Mouse (Mus musculus) R1 (cell line): ENCODE results near the gene Tspan17.
"Not testable (repeated sequence)": the region's sequence is repeated elsewhere in the genome, so short reads cannot be mapped to it uniquely, and the experiment has no call there.

Source experiments
- DNase-seq: peaks from one replicate; pipeline ENCODE4 v3.0.0-alpha.2; 2018; ENCODE audit warnings: low read depth, low spot score

Tspan17 gene

DNA sequence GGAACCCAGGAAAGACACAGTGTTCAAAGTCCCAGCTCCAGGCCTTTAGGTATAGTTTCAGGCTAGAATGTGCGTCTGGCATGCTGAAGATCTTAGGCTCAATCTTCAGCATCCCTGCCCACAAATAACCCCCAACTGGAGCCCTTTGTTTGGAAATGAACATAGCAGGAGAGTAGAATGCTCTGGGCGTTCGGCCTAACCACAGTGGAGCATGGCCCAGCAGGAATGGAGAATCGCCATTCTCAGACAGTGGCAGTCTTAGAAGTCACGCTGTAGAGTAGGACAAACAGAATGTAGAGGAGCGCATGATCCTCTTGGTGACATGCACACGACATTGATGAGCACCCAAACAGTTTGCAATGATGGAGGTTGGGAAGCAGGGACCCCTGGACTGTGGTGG is 28.3 kb upstream of the Tspan17 start:
- DNase-seq = no peak

DNA sequence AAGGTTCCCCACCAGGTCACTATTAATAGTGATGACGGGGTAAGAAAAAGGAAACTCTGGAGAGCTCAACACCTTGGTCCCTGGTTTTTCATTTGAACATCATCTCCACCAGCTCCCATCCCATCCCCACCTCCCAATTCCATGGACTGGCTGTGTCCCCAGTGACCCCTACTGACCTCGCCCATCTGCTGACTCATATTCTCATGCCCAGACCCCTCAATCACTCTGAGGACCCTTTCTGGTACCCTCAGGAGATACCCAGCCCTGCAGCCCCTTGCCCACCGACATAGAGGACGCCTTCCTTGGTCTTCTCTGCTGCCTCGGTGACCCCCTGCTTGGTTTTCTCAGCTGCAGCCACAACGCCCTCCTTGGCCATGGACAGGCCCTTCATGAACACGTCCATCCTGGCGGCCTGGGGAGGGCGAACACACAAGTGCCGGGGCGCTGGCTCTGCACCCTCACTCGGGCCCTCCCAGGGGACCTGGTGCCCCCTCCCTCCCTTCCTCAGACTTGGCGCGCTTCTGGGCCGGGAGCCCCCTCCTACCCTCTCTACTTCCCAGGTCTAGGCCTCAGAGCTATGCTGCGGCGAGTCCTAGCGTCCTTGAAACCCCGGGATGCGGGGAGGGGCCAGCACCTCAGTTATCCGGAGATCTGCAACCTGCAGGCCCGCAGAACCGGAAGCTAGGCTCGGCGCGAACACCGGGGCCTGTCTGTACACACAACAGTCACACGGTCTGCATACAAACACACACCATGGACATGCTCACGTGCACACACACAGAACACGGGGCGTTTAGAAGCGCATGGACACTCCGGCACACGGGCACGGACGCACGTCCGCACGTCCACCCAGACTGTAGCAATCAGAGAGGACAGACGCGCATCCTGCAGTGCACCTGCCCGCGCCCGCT is 23.6 kb upstream of the Tspan17 start:
- peak; percentile 31 for DNase-seq

DNA sequence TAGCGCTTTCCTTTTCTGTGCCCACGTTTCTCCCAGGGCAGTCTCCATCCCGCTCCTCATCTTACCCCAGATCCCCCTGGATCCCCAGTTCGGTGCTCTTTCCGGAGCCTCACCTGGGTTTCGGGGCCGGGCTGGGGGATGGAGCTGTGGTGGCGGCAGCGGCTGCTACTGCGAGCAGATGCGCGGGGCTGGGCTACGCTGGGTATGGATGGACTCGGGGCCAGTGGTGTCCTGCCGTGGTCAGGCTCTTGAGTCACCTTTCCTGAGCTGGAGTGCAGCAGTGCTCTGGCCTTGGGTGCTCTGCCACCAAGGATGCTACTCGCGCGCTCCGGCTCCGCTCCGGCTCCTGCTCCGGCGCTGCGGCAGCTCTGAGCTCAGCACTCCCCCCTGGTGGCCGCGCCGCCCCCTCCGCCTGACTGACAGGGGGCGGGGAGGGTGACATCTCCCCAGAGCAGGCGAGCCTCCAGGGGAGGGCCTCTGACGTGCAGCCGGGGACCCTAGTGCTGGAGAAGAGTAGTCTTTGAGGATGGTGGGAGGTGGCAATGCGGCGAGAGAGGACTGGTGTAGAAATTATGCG is 22.9 kb upstream of the Tspan17 start, which contains the start of gene Sncb:
Gene Sncb (minus strand): TSS at position 404 of the 577 bp plus-strand sequence.
- DNase-seq = peak; percentile 83

DNA sequence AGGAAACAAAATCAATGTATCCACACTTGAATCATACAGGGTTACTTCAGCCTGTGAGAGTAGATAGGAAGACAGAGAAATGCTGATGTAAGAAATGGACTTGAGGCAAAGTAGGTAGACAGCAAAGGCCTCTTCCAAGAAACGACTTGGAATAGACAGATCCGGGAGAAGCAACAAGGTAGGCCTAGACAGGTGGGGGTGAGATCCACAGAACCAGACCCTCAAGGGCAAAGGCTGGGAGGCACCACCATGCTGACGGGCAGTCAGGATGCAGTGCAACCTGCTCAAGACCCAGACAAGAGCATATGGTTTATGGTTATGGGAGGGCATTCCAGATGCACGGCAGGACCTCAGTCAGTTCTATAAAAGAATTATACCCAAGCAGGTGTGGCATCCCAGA is 22.2 kb upstream of the Tspan17 start:
- DNase-seq = no peak

DNA sequence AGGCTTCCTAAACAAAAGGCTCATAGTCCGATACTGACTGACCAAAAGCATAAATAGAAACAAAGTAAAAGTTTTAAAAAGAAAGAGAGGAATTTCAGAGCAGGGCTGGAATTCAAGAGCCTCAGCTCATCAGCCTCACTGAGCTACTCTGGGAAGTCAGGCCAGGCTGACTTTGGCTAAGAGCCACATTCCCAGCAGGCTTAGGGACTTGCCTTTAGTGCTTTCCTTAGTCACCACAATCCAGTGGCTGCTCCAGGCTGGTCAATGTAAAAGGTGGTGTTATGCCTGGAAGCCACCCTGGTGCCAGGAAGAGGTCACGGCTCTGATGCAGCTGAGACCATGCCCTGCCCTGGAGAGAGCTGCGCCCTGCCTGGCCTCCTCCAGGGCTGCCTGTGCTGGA is 8.6 kb upstream of the Tspan17 start:
- no peak for DNase-seq

DNA sequence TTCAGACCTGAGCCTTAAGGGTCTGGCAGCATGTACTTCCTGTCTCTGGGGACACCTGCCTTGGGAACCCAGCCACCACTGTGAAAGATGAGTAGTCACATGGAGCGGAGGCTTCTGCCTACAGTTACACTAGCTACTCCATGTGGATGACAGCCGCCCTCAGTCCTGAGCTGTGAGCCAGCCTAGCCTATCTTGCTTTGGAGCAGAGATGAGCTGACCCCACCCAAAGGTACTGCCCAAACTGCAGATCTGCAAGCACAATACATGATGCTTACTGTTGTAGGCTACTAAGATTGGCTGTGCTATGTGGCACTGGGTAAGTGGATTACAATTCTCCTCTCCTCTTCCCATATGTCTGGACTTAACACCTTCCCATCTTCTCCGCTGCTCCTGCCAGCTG is 8.1 kb upstream of the Tspan17 start:
- DNase-seq = no peak

DNA sequence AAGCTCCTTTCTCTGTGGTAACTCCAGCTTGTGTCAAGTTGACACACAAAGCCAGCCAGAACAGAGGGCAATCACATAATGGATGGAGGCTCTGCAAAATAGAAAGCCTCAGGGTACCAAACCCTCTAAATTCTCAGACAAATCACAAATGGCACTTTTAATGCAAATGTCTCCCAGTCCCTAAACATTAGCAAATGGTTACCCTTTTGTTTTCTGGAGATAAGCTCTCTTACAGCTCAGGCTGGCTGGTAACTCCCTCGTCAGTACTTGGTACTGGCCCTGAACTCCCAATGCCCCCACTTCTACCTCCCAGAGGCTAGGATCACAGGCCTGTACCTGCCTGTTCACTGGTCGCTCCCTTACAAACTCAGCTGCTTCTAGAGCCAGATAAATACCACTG is 5.9 kb upstream of the Tspan17 start:
- peak; percentile 90 for DNase-seq

DNA sequence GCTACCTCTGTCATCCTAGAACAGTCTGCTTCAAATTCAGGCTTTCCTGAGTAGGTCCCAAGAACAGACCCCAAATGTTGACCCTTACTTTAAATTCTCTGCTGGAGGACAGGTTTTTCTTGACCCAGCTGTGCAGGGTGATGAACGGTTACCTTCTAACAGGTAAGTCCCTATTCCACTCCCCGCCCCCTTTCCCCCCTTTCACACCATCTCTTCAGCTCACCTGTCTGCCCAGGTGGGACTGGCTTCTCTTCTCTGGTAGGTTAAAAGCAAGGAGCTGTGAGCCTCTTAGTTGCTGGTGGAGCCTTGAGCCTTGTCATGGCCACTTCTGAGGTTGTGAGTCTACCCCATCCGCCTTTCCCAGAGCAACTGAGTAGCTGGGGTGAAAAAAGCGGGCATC is 5.5 kb upstream of the Tspan17 start, which contains the start of gene Eif4e1b:
Gene Eif4e1b (plus strand): TSS at position 301 of the 400 bp plus-strand sequence.
- no peak for DNase-seq

DNA sequence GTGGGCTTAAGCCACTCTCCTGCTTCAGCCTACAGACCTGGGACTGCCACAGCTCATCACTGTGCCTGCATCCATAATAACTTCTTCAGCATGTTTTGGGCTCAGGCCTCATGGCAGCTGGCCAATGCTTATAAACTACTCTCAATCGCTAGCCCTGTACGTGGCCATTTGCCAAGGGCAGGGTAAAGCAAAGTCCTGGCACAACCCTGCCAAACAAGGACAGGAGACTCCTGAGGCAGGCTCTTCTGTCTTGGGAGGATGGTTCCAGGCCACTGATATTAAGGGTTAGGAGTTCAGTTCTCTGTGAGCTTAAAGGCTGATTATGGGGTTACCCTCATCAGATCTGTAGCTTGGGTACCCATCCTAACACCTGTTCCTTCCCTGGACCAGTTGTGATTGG is 1.6 kb upstream of the Tspan17 start:
- DNase-seq = not testable (repeated sequence)

DNA sequence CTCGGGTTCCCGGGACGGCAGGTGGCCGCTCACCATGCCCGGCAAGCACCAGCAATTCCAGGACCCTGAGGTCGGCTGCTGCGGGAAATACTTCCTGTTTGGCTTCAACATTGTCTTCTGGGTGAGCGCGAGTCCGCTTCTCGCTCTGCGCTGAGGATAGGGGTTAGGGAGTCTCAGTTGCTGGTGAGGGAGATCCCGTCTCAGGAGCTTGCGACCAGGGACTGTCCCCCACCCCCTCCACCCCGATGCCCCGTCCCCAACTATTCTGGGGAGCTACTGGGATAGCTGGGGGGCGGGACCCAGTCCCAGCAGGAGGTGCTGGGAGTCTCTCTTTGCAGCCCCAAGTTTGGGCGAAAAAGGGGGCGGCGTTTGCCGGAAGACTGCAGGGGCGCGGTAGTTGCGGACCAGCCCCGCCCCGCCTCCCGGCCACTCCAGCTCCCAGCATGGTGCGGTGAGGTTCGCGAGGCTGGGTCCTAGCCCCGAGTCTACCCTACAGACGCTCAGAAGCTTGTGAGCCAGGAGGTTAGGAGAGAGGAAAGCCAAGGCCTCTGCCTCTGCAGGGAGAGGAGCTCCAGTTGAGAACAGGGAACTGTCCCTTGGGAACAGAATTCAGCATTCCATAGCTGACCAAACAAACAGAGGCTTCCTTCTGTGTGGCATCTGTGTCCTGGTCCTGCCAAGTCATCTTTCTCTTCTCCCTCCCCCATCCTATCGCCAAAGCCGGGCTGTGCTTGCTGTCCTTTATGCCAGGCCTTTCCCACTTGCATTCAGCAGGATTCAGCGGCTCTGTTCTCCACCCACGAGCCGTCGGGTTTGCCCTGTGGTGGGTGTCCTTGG is 602 bp downstream of the Tspan17 start:
- DNase-seq = peak; percentile 87

DNA sequence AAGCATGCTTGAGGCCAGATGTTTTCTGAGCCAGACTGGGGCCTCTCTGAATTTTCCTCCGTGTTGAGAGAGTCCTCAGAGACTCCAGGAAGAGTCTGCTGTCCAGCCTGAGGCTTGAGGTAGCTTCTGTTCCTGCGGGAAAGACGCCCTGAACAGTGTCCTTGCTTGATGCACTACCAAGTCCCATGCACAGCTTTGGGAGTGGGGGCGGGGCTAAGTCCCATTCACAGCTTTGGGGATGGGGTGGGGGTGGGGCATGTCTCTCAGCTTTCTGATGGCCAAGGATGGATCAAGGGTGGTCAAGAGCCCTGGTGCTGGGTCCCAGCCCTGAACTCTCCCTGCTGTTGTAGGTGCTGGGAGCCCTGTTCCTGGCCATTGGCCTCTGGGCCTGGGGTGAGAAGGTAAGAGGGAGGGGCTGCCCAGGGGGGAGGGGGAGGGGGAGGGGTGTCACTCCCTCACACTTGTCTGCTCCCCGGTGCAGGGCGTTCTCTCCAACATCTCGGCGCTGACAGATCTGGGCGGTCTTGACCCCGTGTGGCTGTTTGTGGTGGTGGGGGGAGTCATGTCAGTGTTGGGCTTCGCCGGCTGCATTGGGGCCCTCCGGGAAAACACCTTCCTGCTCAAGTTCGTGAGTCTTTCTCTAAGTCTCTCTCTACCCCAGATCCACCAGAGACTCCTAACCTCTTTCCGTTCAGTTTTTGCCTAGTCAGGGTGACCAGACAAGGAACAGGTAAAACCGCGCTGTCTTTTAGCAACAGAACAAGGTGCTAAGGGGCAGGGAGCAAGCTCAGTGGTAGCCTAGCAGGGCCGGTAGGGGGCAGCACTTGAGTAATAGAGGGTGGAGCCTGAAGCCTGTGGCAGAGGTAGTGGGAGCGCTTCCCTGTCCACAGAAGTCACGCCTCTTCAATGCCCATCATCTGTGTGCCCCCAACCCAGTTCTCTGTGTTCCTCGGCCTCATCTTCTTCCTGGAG is 3.4 kb downstream of the Tspan17 start:
- peak; percentile 89 for DNase-seq

DNA sequence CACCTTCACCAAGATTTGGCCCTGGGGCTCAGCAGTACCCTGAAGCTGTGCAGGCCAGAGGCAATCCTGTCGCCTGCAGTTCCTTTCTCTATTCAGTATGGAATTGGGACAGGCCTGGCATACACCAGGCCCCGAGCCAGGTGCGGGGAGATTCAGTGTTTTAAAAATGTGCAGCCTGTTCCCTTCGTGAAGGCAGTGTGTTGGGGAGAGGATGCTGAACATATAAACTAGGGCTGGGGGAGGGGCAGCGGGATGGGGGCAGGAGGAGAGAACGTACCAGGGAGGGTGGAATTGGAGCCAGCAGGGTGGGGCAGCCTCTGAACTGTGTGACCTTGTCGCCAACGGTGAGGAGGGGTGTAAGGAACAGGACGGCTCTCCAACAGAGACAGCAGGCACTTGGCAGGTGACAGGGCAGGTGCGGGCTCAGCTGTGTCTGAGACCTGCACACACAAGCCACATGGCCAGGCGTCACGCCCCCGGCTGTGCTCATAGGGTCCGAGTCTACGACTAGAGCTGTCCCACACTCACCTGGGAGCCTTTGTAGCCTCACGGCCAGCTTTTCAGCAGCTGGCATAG is 4.9 kb downstream of the Tspan17 start:
- no peak for DNase-seq

DNA sequence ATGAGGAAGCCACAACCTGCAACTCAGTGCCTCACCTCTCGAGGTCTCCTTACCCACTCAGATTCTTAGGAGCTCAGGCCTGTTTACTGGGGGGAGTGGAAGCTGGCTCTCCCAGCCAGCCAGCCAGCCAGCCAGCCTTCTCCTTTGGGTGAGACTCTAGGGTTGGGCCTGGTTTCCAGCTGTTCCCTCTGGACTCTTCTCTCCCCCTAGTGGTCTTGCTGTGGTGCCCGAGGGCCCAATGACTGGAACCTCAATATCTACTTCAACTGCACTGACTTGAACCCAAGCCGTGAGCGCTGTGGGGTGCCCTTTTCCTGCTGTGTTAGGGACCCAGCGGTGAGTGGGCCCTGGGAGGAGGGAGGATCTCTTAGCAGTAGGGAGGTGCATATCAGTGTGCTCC is 5.7 kb downstream of the Tspan17 start:
- no peak for DNase-seq

DNA sequence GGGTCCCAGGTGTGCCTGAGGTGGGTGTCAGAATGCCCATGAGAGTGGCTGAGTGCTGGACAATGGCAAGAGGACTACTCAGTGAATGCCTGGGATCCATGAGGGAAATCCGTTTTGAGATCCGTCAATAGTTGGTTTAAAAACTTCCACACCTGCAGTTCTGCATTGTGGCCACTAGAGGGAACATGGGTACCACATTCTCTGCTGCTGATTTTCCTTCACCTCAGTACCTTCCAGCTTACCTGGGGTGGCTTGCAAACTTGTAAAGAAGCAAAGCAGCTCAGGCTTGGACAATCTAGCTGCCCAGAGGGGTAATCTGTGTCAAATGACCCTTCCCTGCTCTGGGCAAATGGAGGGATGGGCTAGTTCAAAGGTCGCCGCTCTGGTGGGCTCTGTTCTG is 8.2 kb downstream of the Tspan17 start:
- peak; percentile 67 for DNase-seq

DNA sequence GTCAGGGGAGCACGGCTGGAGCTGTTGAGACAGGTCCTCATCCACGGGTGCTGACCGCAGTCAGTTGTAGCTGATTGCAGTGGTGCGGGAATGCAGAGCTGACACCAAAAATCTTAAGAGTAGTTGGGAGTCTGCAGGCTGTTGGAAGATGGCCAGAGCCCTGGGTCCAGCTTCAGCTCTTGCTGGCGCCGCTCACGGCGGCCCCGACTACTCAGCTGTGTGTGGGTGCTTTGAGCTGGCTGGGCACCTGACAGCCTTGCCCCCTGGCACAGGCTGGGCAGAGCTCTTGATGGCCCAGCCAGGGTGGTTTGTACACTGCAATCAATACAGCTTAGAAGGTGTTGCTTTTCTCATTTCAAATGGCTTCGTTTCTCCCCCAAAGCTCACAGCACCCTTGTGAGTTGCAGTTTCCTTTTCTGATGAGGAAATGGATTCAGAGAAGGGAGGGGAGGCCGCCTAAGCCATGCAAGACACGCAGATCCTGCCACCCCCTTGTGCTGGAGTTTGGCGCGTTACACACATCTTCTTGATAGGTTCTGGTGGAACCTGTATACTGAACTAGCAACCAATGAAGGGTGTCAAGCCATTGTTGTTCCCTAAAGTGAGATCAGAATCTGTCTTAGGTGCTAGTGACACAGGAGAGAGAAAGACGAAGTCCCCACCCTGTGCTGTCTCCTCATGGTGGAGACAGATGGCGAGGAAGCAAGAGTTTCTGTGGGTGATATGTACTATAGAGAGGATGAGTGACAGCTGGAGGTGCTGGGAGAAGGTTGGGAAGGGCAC is 8.9 kb downstream of the Tspan17 start:
- DNase-seq = no peak

DNA sequence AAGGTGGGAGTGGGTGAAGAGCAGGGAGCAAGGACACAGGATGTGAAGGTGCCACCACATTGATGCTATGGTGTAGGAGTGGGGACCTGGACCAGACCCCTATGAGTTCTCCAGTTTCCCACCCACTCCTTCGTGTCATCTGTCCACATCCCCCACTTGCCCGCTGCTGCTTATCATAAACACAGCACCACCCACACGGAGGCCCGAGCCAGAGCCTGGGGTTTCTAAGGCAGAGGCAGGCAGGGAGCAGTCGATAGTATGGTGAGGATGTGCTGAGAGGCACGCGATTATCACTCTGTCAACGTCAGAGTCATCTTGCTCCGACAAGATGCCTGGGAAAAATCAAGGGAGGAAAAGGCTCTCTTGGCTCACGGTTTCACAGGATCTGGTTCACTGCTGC is 9.6 kb downstream of the Tspan17 start:
- no peak for DNase-seq

DNA sequence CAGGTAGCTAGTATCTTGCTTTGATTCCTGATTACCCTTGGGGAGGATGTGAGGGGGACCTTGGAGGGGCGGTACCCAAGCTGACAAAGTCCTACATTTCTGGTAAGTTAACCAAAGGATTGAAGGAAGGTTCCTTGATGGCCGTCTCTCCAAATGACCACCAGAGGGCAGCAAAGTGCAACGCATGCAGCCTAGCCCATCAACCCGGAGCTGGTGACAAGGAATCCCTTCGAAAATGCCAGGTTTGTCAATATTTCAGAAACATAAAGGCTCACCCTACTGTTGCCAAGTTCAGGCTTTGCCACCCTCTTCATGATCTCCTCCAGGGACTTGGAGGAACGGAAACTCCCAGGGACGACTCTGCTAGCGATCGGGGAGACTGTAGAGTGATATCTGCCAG is 10.5 kb downstream of the Tspan17 start:
- DNase-seq = peak; percentile 81

DNA sequence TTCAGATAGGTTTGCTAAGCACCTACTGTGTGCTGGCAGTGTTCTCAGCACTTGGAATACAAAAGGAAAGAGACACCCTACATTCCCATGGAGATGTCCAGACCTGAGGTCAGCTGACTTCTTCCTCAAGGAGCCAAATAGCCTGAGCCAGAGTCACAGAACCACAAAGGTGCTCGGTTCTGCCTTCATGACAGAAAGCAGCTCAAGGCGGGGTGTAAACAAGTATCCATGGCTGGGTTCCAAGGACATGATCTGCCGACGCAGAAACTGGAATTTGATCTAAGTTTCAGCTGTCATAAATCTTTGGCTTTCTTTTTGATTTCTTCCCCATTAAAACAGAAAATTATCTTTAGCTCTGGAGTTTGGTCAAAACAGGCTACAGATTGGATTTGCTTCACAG is 11.0 kb downstream of the Tspan17 start:
- no peak for DNase-seq

DNA sequence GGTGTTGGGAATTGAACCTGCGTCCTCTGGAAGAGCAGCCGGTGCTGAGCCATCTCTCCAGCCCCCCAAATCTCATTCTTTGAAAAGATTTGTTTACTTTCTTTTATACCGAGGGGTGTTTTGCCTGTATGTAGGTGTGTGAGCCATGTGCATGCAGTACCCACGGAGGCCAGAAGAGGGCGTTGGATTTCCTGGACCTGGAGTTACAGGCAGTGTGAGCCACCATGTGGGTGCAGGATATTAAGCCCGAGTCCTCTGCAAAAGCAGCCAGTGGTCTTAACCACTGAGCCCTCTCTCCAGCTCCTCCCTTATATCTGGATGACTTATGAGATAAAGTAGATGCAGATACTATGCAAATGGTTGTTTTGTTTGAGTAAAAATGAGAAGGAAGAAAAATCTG is 13.8 kb downstream of the Tspan17 start:
- peak; percentile 80 for DNase-seq
